Mouse (Mus musculus) G1E (cell line): ENCODE data around the gene Fam171b. TPM values are rescaled to one million over a fixed set of nuclear protein-coding genes. Genes with fewer than 3 reads are reported as not detected.

Experiments used
- ATAC-seq: 2 replicates; pipeline ENCODE4 v1.8.0; 2016; ENCODE audit warnings: mild to moderate bottlenecking; ENCODE audit not compliant: insufficient number of reproducible peaks, poor library complexity, low FRiP score, severe bottlenecking; ENCODE audit errors: extremely low read depth
- DNase-seq: peaks from one replicate; pipeline ENCODE4 v3.0.0; 2012; ENCODE audit warnings: low spot score
- H3K27me3 ChIP-seq: 2 replicates; pipeline ENCODE4 v1.6.1; 2012; ENCODE audit warnings: mild to moderate bottlenecking, low read length, inconsistent platforms; ENCODE audit not compliant: insufficient read depth
- H3K36me3 ChIP-seq: replicated peaks from 2 replicates; pipeline ENCODE3; 2012; ENCODE audit warnings: mild to moderate bottlenecking, inconsistent platforms
- H3K4me1 ChIP-seq: 2 replicates; pipeline ENCODE4 v1.6.1; 2012; ENCODE audit warnings: low read depth, low read length, inconsistent platforms, mixed read lengths; ENCODE audit not compliant: insufficient read depth
- H3K4me3 ChIP-seq: 2 replicates; pipeline ENCODE4 v1.5.1; 2012; ENCODE audit warnings: low read depth, mild to moderate bottlenecking, inconsistent platforms, low read length, moderate library complexity, mixed read lengths
- H3K9me3 ChIP-seq: replicated peaks from 2 replicates; pipeline ENCODE4 v1.6.1; 2012; ENCODE audit warnings: inconsistent platforms
- CTCF ChIP-seq: IDR thresholded peaks from 2 replicates; pipeline ENCODE4 v1.5.1; 2012; ENCODE audit warnings: low read depth, low read length, inconsistent platforms, mixed read lengths
- GATA1 ChIP-seq: IDR thresholded peaks from 2 replicates; pipeline ENCODE4 v1.6.1; 2012; ENCODE audit warnings: borderline replicate concordance, low read length, inconsistent platforms, mixed read lengths
- GATA2 ChIP-seq: IDR thresholded peaks from 2 replicates; pipeline ENCODE4 v1.6.1; 2012; ENCODE audit warnings: low read depth, low read length, inconsistent platforms, borderline replicate concordance
- POLR2AphosphoS5 ChIP-seq: IDR thresholded peaks from 2 replicates; pipeline ENCODE4 v1.6.1; 2012; ENCODE audit warnings: low read depth, low read length, inconsistent platforms; ENCODE audit not compliant: insufficient replicate concordance
- TAL1 ChIP-seq: conservative IDR thresholded peaks from 2 replicates; pipeline ENCODE4 v1.6.1; 2012; ENCODE audit warnings: low read depth, low read length, inconsistent platforms, mixed read lengths
- polyA plus RNA-seq: library from polyadenylated mRNA; stranded (reverse); fragments of >175 nt; gene quantifications from 2 replicates; pipeline ENCODE4 v1.2.3, GENCODE M21; 2012
- total RNA-seq, 2 experiments: library from RNA; stranded (forward) in 1 of 2; stranded (reverse) in 1 of 2; fragments of 200-1000 nt in 1 of 2; fragments of >200 nt in 1 of 2; fragmentation: Nextera tagmentation in 1 of 2; gene quantifications; 2 replicates each; pipeline ENCODE4 v1.2.3; 2014 to 2017

Gene Fam171b
- total and polyA plus RNA-seq, 3 experiments: 1.0 TPM; not detected in 2

DNA sequence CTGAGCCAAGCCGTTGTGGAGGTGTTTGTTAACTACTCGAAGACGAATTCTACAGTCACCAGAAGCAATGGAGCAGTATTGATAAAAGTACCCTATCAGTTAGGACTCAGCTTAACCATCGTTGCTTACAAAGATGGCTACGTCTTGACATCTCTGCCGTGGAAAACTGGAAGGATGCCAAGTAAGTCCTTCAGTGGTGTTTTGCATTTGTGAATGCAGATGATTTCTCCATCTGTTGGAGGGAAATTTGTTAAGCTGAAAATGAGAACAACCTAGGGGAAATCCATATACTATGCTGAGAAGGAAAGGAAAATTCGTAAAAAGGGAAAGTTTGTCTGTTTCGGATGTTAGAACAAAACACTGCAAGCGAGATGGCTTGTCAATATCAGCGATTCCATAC, 41.0 kb downstream of the Fam171b start:
- H3K4me3 ChIP-seq: no peak overlapping the region
- ATAC-seq (no peak), DNase-seq (no peak)
- H3K9me3 ChIP-seq: no peaks in the 10 kb centered on the region
- H3K4me1 ChIP-seq: no peaks in the 10 kb centered on the region
- no peaks in the 10 kb centered on the region for H3K36me3 ChIP-seq
- TF ChIP-seq CTCF (no peak), GATA2 (no peak), POLR2AphosphoS5 (no peak), TAL1 (no peak), GATA1 (no peak)
- no peaks in the 10 kb centered on the region for H3K27me3 ChIP-seq

DNA sequence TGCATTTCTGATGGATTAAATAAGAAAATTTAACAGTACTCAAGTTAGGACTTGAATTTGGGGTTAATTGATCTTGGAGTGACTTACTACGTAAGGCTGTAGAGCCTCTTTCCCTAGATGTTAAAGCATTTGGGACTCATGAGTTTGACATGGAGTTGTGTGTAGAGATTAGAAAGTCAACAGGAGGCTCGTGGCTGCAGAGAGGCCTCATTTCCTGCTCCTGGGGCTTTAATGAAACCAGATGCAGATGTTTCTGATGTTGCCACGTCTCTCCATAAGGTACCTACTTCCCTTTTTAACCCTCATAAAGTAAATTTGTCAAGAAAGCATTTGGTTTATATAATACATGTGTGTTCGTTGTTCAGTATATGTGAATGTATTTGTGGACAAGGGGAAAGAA, 43.8 kb downstream of the Fam171b start:
- Histone ChIP-seq H3K27me3 (no peaks in the 10 kb centered on the region), H3K9me3 (no peaks in the 10 kb centered on the region), H3K36me3 (no peaks in the 10 kb centered on the region), H3K4me3 (no peak overlapping the region), H3K4me1 (no peaks in the 10 kb centered on the region)
- ATAC-seq (no peak), DNase-seq (no peak)
- TF ChIP-seq POLR2AphosphoS5 (no peak), GATA2 (no peak), CTCF (no peak), TAL1 (no peak), GATA1 (no peak)

DNA sequence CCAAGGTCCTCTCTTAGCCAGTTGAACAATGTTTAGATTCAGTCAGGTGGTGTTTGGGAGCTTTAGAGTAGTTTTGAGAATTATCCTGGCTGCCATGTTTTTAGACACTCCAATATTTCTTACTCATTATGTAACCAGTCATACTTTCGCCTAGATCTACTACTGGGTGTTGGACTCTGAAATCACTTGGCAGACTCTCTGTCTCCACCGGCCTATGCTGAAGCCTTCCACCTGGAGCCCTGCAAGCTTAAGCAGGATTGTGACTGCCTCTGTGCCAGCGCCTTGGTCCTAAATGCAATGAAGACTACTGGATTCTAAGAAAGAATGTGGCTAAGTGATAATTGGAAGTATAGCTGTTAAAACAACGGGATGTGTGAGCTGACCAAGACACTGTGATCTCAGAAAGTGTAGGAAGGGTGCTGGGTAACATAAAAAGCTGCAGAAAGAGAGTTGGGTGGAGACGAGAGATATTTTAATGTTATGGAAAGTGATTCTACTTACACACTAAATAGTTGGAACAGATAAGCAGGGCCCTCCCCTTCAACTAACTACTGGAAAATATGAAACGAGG, 71.5 kb downstream of the Fam171b start:
- DNase-seq (no peak), ATAC-seq (no peak)
- no peaks in the 10 kb centered on the region for H3K4me1 ChIP-seq
- H3K9me3 ChIP-seq: no peaks in the 10 kb centered on the region
- TF ChIP-seq TAL1 (no peak), CTCF (no peak), POLR2AphosphoS5 (no peak), GATA1 (no peak), GATA2 (no peak)
- H3K27me3 ChIP-seq: no peaks in the 10 kb centered on the region
- no peak overlapping the region for H3K4me3 ChIP-seq
- no peaks in the 10 kb centered on the region for H3K36me3 ChIP-seq

DNA sequence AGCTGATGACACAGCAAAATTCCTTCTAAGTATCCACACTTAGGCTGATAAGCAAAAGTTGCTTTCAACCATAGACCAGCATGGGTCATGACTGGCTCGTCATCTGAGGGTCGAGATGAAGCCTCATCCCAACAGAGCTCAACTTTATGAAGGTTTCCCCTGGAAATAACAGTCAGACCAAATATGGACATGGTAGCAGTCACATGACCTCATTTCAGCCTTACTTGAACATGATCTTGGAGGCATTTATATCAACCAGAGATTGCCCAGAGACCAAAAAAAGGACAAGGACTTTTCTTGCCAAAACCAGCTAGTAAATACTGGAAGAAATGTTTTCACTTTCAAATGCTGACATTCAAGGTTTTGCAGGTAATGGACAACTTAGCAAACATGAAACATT, 81.3 kb downstream of the Fam171b start:
- Histone ChIP-seq H3K36me3 (no peaks in the 10 kb centered on the region), H3K9me3 (no peaks in the 10 kb centered on the region), H3K27me3 (peaks cover under 1% of the 10 kb centered on the region; the same call in 1 of the 2 replicates), H3K4me1 (no peaks in the 10 kb centered on the region), H3K4me3 (no peak overlapping the region)
- no peak for TF ChIP-seq GATA2
- TF ChIP-seq GATA1: no peak
- no peak for TF ChIP-seq CTCF
- no peak for TF ChIP-seq POLR2AphosphoS5
- TF ChIP-seq TAL1: no peak
- DNase-seq: no peak
- ATAC-seq: no peak

DNA sequence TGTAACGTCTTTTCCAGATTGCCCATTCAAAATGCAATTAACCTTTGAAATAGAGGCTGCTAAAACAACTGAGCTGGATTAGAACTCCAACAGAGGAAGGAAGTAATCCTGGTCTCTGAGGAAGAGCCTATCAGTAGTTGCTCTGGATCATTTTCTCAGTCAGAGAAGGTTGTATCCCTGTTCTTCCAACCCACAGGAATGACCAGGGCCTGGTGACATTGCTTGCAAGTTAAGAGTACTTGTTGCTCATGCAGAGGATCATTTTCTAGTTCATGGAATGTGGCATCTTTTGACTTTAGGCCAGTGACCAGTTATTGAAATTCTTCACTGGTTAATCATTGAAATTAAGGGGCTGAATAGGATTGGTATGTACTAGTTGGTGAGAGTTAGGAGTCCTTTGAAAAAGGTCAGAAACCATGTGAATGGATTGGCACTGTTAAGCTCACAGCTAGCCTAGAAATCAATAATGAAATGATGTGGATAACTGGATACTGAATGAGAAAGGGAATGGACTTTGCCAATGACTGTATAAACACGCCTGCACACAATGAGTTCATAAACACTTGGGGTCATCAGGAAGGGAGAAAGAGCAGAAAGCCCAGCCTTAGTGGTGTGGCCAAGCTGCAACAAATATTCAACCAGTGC, 89.6 kb downstream of the Fam171b start:
- peaks cover 3% of the 10 kb centered on the region; the same call in 1 of the 2 replicates for H3K27me3 ChIP-seq
- H3K4me3 ChIP-seq: no peak overlapping the region
- no peak for TF ChIP-seq GATA1
- no peak for TF ChIP-seq CTCF
- no peak for TF ChIP-seq POLR2AphosphoS5
- TF ChIP-seq TAL1: no peak
- TF ChIP-seq GATA2: no peak
- H3K36me3 ChIP-seq: no peaks in the 10 kb centered on the region
- H3K4me1 ChIP-seq: no peaks in the 10 kb centered on the region
- ATAC-seq (no peak), DNase-seq (no peak)
- no peaks in the 10 kb centered on the region for H3K9me3 ChIP-seq

DNA sequence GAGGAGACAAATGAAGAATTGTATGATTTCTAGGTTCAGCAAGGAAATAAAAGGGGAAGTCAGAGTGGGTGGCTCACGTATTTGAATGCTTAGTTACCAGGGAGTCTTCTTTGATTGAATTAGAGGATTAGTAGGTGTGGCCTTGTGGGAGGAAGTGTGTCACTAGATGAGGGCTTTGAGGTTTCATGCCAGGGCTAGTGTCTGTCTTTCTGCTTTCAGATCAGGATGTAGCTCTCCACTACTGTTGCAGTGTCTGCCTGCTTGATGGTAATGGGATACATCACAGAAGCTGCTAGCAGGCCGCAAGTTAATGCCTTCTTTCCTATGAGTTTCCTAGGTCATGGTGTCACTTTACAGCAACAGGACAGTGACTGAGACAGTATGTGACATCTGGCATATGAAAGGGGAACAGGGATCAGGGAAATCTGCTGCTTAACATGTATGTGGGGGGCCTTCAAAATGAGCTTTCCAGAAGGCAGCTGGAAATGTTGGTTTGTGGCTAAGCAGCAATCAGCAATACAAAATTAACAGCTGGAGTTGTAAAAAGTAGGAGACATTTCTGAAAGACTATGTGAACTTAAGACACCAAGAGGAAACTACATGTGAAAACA, 117.1 kb downstream of the Fam171b start:
- no peak for DNase-seq
- no peak for TF ChIP-seq TAL1
- Histone ChIP-seq H3K9me3 (no peaks in the 10 kb centered on the region), H3K4me3 (no peak overlapping the region), H3K27me3 (no peaks in the 10 kb centered on the region), H3K36me3 (no peaks in the 10 kb centered on the region), H3K4me1 (no peaks in the 10 kb centered on the region)
- ATAC-seq: peak; percentile 28; the same call in 1 of the 2 replicates

Other genes starting within 250 kb of the Fam171b start
- 154 and 178 TPM in 2 replicates for gene Zc3h15, start 168.2 kb upstream of the Fam171b start, total RNA-seq (2014; fragmentation: Nextera tagmentation)
- gene Zc3h15, start 168.2 kb upstream of the Fam171b start, total RNA-seq (2017): 137 and 145 TPM in 2 replicates
- gene Zc3h15, start 168.2 kb upstream of the Fam171b start, polyA plus RNA-seq: 655 and 812 TPM in 2 replicates
- gene Itgav, start 88.2 kb upstream of the Fam171b start, total RNA-seq (2014; fragmentation: Nextera tagmentation): 26.0 and 27.8 TPM in 2 replicates
- gene Itgav, start 88.2 kb upstream of the Fam171b start, total RNA-seq (2017): 17.5 and 18.0 TPM in 2 replicates
- 19.8 and 24.1 TPM in 2 replicates for gene Itgav, start 88.2 kb upstream of the Fam171b start, polyA plus RNA-seq
- gene Zswim2, start 128.6 kb downstream of the Fam171b start, total RNA-seq (2014; fragmentation: Nextera tagmentation): not detected in 2 replicates
- 0.06 TPM in 1 of 2 replicates, not detected in the other for gene Zswim2, start 128.6 kb downstream of the Fam171b start, total RNA-seq (2017)
- gene Zswim2, start 128.6 kb downstream of the Fam171b start, polyA plus RNA-seq: not detected in 2 replicates
- gene Gm13698, start 143.1 kb downstream of the Fam171b start, total RNA-seq (2014; fragmentation: Nextera tagmentation): not detected in 2 replicates
- gene Gm13698, start 143.1 kb downstream of the Fam171b start, total RNA-seq (2017): 0.17 and 0.27 TPM in 2 replicates
- gene Gm13698, start 143.1 kb downstream of the Fam171b start, polyA plus RNA-seq: not detected in 2 replicates
- not detected in 2 replicates for gene Gm13693, start 148.9 kb downstream of the Fam171b start, total RNA-seq (2014; fragmentation: Nextera tagmentation)
- gene Gm13693, start 148.9 kb downstream of the Fam171b start, total RNA-seq (2017): 0.17 and 0.27 TPM in 2 replicates
- not detected in 2 replicates for gene Gm13693, start 148.9 kb downstream of the Fam171b start, polyA plus RNA-seq
- gene Gm13695, start 154.7 kb downstream of the Fam171b start, total RNA-seq (2014; fragmentation: Nextera tagmentation): not detected in 2 replicates
- gene Gm13695, start 154.7 kb downstream of the Fam171b start, total RNA-seq (2017): 0.17 TPM in 1 of 2 replicates, not detected in the other
- gene Gm13695, start 154.7 kb downstream of the Fam171b start, polyA plus RNA-seq: not detected in 2 replicates
- gene Gm13696, start 160.5 kb downstream of the Fam171b start, total RNA-seq (2014; fragmentation: Nextera tagmentation): not detected in 2 replicates
- 0.17 and 0.27 TPM in 2 replicates for gene Gm13696, start 160.5 kb downstream of the Fam171b start, total RNA-seq (2017)
- gene Gm13696, start 160.5 kb downstream of the Fam171b start, polyA plus RNA-seq: not detected in 2 replicates
- not detected in 2 replicates for gene Gm13694, start 166.3 kb downstream of the Fam171b start, total RNA-seq (2014; fragmentation: Nextera tagmentation)
- gene Gm13694, start 166.3 kb downstream of the Fam171b start, total RNA-seq (2017): 0.17 and 0.27 TPM in 2 replicates
- gene Gm13694, start 166.3 kb downstream of the Fam171b start, polyA plus RNA-seq: not detected in 2 replicates
- not detected in 2 replicates for gene Gm13697, start 172.1 kb downstream of the Fam171b start, total RNA-seq (2014; fragmentation: Nextera tagmentation)
- gene Gm13697, start 172.1 kb downstream of the Fam171b start, total RNA-seq (2017): 0.17 and 0.27 TPM in 2 replicates
- gene Gm13697, start 172.1 kb downstream of the Fam171b start, polyA plus RNA-seq: not detected in 2 replicates
- not detected in 2 replicates for gene Gm13691, start 177.9 kb downstream of the Fam171b start, total RNA-seq (2014; fragmentation: Nextera tagmentation)
- 0.17 and 0.22 TPM in 2 replicates for gene Gm13691, start 177.9 kb downstream of the Fam171b start, total RNA-seq (2017)
- not detected in 2 replicates for gene Gm13691, start 177.9 kb downstream of the Fam171b start, polyA plus RNA-seq